Mouse (Mus musculus) lung, postnatal 0 days (tissue): ENCODE results near the gene Tfcp2l1.

Experiments used
- CTCF ChIP-seq: IDR thresholded peaks from 2 replicates; pipeline ENCODE4 v1.5.1; 2016; ENCODE audit warnings: antibody characterized with exemption, mild to moderate bottlenecking
- EP300 ChIP-seq: IDR thresholded peaks from 2 replicates; pipeline ENCODE4 v1.6.1; 2016; ENCODE audit warnings: antibody characterized with exemption, mild to moderate bottlenecking, control low read depth

DNA sequence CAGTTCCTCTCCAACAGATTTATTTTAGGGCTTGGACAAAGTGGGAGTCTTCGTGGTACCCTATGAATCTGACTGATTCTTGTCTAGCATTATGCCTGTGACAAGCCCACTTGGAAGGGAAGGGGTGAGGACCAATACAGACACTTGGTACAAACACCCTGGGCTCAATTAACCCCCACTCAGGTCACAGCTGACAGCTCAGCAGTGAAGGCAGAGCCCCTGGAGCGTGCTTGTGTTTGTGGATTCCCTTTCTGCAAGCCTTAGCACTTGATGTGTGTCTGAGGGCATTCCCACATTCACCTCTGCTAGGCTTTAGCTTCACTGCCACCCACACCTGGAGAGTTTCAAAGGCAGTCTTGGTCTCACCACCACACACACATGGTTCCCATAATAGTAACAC is 1.8 kb upstream of the Tfcp2l1 start:
- TF ChIP-seq CTCF (no peak), EP300 (no peak)
